Mouse (Mus musculus) midbrain, embryonic 15.5 days (tissue): ENCODE results near the gene Rnf227. TPM values are rescaled to one million over a fixed set of nuclear protein-coding genes. Genes with fewer than 3 reads are reported as not detected.

ENCODE experiments used
- ATAC-seq: fragments of 200-750 bp; cut with Nextera tagmentation; replicated peaks from 2 replicates; pipeline ENCODE4 v1.8.0; 2017; ENCODE audit warnings: moderate TSS enrichment
- H3K27ac ChIP-seq: fragments of 300-500 bp; sonication (generic); 2 replicates; pipeline ENCODE4 v1.5.1; 2015; ENCODE audit warnings: mild to moderate bottlenecking, inconsistent platforms
- H3K27me3 ChIP-seq: fragments of 300-500 bp; sonication (generic); replicated peaks from 2 replicates; pipeline ENCODE4 v1.6.1; 2015; ENCODE audit warnings: inconsistent platforms
- H3K36me3 ChIP-seq: fragments of 300-500 bp; sonication (generic); replicated peaks from 2 replicates; pipeline ENCODE4 v1.6.1; 2015; ENCODE audit warnings: inconsistent platforms
- H3K4me1 ChIP-seq: fragments of 300-500 bp; sonication (generic); 2 replicates; pipeline ENCODE4 v1.6.1; 2015; ENCODE audit warnings: inconsistent platforms
- H3K4me2 ChIP-seq: fragments of 300-500 bp; sonication (generic); 2 replicates; pipeline ENCODE4 v1.6.1; 2015; ENCODE audit warnings: inconsistent platforms, mild to moderate bottlenecking, moderate library complexity
- H3K4me3 ChIP-seq: fragments of 300-500 bp; sonication (generic); 2 replicates; pipeline ENCODE4 v1.5.1; 2015; ENCODE audit warnings: mild to moderate bottlenecking, inconsistent platforms
- H3K9ac ChIP-seq: fragments of 300-500 bp; sonication (generic); 2 replicates; pipeline ENCODE4 v1.6.1; 2015; ENCODE audit warnings: mild to moderate bottlenecking, inconsistent platforms
- H3K9me3 ChIP-seq: fragments of 300-500 bp; sonication (generic); 2 replicates; pipeline ENCODE4 v1.6.1; 2016; ENCODE audit warnings: inconsistent platforms
- WGBS: fragments of 180-500 bp; shearing (Covaris S2); methylation state at CpG from one replicate; pipeline ENCODE4 v1.1.7; 2015; ENCODE audit warnings: mixed read lengths; 5-methylcytosine and 5-hydroxymethylcytosine counted together
- polyA plus RNA-seq: library from polyadenylated mRNA; unstranded; fragments of >200 nt; fragmentation: Nextera tagmentation; extraction: Ambion mirVana; gene quantifications from 2 replicates; pipeline ENCODE4 v1.2.1, GENCODE M21; 2015

The Rnf227 gene
- polyA plus RNA-seq, 1 experiment from 2014 or later = 308 TPM

DNA sequence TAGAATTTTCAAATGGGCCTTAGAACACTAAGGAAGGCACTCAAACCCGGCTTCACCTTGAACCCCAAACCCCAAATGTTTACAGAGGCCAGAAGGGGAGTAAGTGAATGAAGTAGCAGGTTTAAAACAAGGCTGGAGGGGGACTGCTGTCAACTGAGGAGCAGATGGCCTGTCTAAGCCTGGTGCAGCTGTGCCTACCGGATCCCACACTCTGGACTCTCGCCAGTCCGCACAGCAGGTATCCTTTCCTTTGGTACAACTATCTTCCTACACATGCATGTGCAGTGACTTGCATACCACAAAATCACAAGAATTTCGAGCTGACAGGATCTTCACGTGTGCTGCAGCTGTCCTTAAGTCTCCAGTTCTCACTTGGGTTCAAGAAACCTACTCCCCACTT is 18.3 kb upstream of the Rnf227 start:
- no peaks in the 10 kb centered on the region for H3K9me3 ChIP-seq
- H3K4me1 ChIP-seq = peaks cover 49% of the 10 kb centered on the region
- peak overlapping the region; percentile 56; the same call in 1 of the 2 replicates for H3K9ac ChIP-seq
- no peak overlapping the region for H3K27ac ChIP-seq
- no peaks in the 10 kb centered on the region for H3K27me3 ChIP-seq
- peak overlapping the region; percentile 57 for H3K4me2 ChIP-seq
- peak overlapping the region; percentile 54 for H3K4me3 ChIP-seq
- 59% methylated on average over 6 of the region's 6 CpGs for WGBS
- no peak for ATAC-seq
- peaks cover 13% of the 10 kb centered on the region; the same call in 1 of the 2 replicates for H3K36me3 ChIP-seq

DNA sequence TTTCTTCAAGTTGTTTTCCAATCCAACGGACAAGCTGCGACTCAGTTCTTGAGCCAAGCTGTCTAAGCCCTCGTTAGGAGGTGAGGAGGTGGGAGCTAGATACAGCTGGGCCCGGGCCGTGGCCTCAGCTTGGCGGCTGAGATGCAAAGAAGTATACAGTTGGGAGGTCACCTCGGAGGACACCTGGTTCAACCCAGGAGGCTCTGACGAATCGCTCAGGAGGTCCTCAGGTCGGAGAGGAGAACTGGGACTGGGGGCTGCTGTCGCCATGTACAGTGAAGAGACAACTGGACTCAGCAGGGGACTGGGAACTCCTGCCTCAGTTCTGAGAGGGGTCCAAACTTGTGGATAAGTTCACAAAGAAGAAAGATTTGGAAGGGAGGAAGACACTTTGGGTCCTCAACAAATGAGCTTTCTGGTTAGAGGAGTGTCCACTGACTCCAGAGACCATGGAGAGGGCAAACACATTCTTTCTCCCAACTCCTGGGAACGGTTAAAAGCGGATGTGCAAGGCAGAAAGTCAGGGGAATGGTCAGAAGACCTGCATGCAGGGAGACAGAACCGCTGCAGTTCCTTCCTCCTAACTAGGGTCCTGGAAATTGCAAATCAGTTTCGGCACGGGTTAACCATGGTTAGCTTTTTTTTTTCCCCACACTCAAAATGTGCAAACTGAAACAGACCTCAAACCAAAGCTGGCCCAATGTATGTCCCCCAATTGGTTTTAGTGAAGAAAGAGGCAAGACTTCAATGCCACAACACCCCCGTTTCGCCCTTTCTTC is 17.4 kb upstream of the Rnf227 start:
- Histone ChIP-seq H3K4me1 (peaks cover 54% of the 10 kb centered on the region), H3K9ac (peak overlapping the region; percentile 56)

DNA sequence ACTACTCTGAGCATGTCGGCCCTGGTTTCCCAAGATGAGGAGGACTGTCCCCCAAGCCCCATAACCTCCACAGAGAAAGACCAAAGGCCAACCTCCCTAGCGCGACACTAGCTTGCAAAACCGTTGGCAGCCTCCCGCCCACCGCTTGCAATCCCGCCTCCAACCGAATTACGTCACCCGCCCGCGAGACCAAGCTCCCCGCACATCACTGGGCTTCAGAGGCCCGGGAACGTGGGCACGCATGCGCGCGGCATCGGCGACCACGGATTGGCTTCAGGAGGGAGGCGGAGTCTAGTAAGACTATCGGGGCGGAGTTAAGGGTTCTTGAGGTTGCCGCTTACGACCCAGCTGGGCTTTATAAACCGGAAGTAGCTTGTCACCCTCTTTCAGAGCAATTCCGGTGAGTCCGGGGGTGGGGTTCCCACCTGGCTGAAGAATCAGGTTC is 16.6 kb upstream of the Rnf227 start, which contains the start of the genes Cntrob and Trappc1:
Cntrob (minus strand) TSS at position 109 of the 445 bp plus-strand sequence.
Trappc1 (plus strand) TSS at position 314 of the 445 bp plus-strand sequence.
- Histone ChIP-seq H3K9me3 (no peaks in the 10 kb centered on the region), H3K4me3 (peak within 1 kb of the TSS; percentile 54), H3K27me3 (no peaks in the 10 kb centered on the region), H3K36me3 (peaks cover 8% of the 10 kb centered on the region; the same call in 1 of the 2 replicates), H3K9ac (peak within 1 kb of the TSS; percentile 66), H3K27ac (peak within 1 kb of the TSS; percentile 85), H3K4me1 (peaks cover 54% of the 10 kb centered on the region), H3K4me2 (peak within 1 kb of the TSS; percentile 84)
- ATAC-seq = peak; percentile 95
- 0% methylated on average over 30 of the region's 30 CpGs for WGBS

More for the DNA sequence above, 17.4 kb upstream of the Rnf227 start:
- peak overlapping the region; percentile 85 for H3K27ac ChIP-seq
- ATAC-seq = no peak
- peak overlapping the region; percentile 57 for H3K4me2 ChIP-seq
- no peaks in the 10 kb centered on the region for H3K27me3 ChIP-seq
- 18% methylated on average over 18 of the region's 18 CpGs for WGBS
- H3K4me3 ChIP-seq = peak overlapping the region; percentile 54
- peaks cover 13% of the 10 kb centered on the region; the same call in 1 of the 2 replicates for H3K36me3 ChIP-seq
- H3K9me3 ChIP-seq = no peaks in the 10 kb centered on the region

DNA sequence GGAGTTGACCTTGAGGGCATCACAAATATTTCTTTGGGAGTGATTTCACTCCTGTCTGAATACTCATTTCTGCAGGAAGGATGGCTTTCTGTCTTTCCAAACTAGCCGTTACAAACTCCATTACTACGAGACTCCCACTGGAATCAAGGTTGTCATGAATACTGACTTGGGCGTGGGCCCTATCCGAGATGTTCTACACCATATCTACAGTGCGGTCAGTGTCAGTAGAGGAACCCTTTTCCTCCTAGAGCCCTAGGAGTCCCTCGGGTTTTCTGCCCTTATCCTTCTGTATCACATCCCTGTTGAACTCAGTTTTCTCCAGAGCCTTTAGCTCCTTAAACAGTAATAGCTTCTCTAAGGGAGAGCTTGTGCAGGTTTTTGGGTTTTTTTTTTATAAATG is 15.5 kb upstream of the Rnf227 start:
- H3K9me3 ChIP-seq = no peaks in the 10 kb centered on the region
- no peaks in the 10 kb centered on the region for H3K36me3 ChIP-seq
- ATAC-seq = no peak
- H3K27me3 ChIP-seq = no peaks in the 10 kb centered on the region
- no peak overlapping the region for H3K27ac ChIP-seq
- H3K4me3 ChIP-seq = peak overlapping the region; percentile 54
- H3K4me2 ChIP-seq = peak overlapping the region; percentile 84
- 87% methylated on average over 6 of the region's 6 CpGs for WGBS
- H3K9ac ChIP-seq = peak overlapping the region; percentile 66
- peaks cover 54% of the 10 kb centered on the region for H3K4me1 ChIP-seq

DNA sequence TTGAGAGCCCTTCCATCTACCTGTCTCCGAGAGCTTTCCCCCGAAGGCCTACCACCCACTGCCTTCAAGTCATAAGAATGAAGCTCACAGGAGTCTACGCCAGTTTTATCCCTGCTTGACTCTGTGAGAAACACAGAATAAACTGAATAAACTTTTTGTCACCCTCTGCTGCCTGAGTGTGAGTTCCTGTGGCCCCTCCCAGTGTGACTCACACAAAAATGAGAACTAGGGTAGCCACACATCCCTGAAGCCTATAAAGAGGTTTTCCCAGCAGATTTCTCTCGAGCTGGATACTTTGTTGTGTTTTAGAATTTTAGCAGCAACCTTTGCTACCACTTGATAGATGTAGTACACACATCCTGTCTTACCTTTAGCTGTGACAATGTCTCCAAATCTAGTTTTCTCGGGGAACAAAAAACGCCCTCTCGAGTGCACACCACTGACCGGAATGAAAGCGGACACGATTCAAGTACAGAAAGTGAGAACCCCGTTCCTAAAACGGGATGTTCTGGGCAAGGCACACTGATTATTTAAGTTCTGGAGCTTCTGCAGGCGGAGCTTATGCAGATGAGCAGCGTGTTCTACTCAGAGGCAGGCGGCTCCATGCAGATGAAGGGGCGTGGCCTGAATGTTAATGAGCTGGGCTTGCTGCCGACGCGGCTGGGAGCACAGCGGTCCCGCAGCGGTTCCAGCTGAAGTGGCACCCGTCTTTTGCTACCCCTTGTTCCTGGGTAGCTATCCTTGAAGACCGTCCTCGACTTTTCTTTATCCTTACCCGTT is 14.4 kb upstream of the Rnf227 start, which contains the start of gene Kcnab3:
Kcnab3 (plus strand) TSS at position 631 of the 780 bp plus-strand sequence.
- H3K27me3 ChIP-seq = no peaks in the 10 kb centered on the region
- peak within 1 kb of the TSS; percentile 51 for H3K4me3 ChIP-seq
- H3K27ac ChIP-seq = no peak within 1 kb of the TSS
- H3K4me1 ChIP-seq = peaks cover 54% of the 10 kb centered on the region
- peak within 1 kb of the TSS; percentile 94 for H3K4me2 ChIP-seq
- 11% methylated on average over 26 of the region's 26 CpGs for WGBS
- no peaks in the 10 kb centered on the region for H3K9me3 ChIP-seq
- peak; percentile 45; the same call in 1 of the 2 replicates for ATAC-seq
- no peaks in the 10 kb centered on the region for H3K36me3 ChIP-seq
- peak within 1 kb of the TSS; percentile 60 for H3K9ac ChIP-seq

DNA sequence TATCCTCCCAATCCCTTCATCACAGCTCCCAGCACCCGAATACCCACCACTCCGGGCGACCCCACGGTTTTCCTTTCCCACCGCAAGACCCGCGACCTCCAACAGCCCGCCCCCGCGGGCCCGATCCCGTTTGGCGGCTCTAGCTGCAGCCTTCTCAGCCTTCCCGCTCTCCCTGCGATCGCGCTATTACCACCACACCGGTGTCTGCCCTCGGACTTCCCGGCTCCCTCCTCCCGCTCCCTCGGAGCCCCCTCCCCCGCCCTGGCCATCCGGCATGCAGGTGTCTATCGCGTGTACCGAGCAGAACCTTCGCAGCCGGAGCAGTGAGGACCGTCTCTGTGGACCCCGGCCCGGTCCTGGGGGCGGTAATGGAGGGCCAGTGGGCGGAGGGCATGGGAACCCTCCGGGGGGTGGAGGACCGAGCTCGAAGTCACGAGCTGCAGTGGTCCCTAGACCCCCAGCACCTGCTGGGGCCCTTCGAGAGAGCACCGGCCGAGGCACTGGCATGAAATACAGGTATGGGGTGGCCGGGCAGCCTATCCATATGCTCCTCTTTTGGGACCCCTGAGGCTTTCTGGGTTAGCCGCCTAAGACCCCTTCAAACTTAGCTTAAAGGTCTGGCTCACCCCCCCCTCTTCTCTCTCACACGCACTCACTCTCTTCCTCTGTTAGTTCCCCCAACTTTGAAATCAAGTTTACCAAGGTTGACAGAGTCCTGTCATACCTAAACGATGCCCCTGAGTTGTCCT is 13.7 kb upstream of the Rnf227 start:
- Histone ChIP-seq H3K27ac (no peak overlapping the region), H3K27me3 (no peaks in the 10 kb centered on the region), H3K4me3 (peak overlapping the region; percentile 51), H3K9ac (peak overlapping the region; percentile 60), H3K4me1 (peaks cover 54% of the 10 kb centered on the region), H3K4me2 (peak overlapping the region; percentile 94), H3K9me3 (no peaks in the 10 kb centered on the region), H3K36me3 (no peaks in the 10 kb centered on the region)
- 0 out of 2 replicates have a peak, but pooled peaks have one; percentile 15 for ATAC-seq
- 1% methylated on average over 45 of the region's 45 CpGs for WGBS

DNA sequence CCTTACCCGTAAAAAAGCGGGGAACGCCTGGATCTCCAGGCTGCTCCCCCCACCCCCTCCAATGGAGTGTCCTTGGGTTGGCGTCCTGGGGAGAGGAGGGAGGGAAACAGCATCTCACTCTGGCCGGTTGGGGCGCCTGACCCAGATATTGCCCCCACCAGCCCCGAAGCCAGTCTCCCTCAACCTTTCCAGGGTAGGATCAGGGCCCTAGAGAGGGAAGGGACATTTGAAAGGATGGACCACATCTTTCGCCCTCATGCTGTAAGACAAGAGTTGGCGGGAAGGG is 13.2 kb upstream of the Rnf227 start:
- peak overlapping the region; percentile 94 for H3K4me2 ChIP-seq
- no peaks in the 10 kb centered on the region for H3K36me3 ChIP-seq
- H3K4me1 ChIP-seq = peaks cover 51% of the 10 kb centered on the region
- H3K4me3 ChIP-seq = peak overlapping the region; percentile 51; the same call in 1 of the 2 replicates
- H3K27ac ChIP-seq = no peak overlapping the region
- no peaks in the 10 kb centered on the region for H3K9me3 ChIP-seq
- no peaks in the 10 kb centered on the region for H3K27me3 ChIP-seq
- WGBS = 15% methylated on average over 9 of the region's 9 CpGs
- no peak overlapping the region for H3K9ac ChIP-seq
- no peak for ATAC-seq

DNA sequence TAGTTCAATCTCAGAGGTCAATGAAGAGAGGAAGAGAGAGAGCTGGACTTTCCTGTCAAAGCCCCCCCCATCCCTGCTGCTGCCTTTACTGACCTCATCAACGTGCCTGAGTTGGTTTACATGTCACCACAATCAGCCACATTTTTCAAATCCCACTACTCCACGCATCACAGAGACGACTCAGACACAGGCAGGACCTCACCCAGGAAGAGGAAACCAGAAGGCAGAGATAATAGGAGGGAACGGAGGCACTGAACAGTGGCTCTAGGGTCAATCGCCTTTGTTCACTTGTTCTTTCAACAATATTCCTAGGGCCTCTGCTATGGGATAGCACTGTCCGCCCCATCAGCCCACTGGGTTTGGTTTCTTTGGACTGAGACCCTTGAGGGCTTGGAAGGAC is 12.6 kb upstream of the Rnf227 start:
- Histone ChIP-seq H3K9me3 (no peaks in the 10 kb centered on the region), H3K4me2 (no peak overlapping the region), H3K27ac (no peak overlapping the region), H3K4me1 (peaks cover 51% of the 10 kb centered on the region), H3K36me3 (no peaks in the 10 kb centered on the region), H3K27me3 (no peaks in the 10 kb centered on the region), H3K9ac (no peak overlapping the region), H3K4me3 (no peak overlapping the region)
- ATAC-seq = no peak
- 58% methylated on average over 6 of the region's 6 CpGs for WGBS

DNA sequence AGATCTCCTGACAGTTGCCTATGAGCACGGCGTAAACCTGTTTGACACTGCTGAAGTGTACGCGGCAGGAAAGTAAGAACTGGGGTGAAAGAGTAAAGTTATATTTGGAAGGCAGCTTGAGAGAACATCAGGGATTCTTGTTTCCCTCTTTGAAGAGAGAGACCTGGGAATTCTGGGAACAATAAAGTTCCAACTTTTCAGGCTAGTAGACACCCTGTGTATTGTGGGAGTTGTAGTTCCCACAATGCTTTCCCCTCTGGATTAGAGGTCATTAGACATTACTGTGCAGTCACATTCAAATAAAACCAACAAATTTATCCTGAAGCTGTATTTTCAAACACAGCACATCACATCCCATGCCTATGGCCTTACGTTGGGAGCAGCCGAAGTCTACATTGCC is 11.7 kb upstream of the Rnf227 start:
- Histone ChIP-seq H3K4me1 (peaks cover 51% of the 10 kb centered on the region), H3K4me2 (no peak overlapping the region), H3K27ac (no peak overlapping the region), H3K36me3 (no peaks in the 10 kb centered on the region), H3K9me3 (no peaks in the 10 kb centered on the region), H3K27me3 (no peaks in the 10 kb centered on the region), H3K4me3 (no peak overlapping the region), H3K9ac (no peak overlapping the region)
- 93% methylated on average over 6 of the region's 6 CpGs for WGBS
- no peak for ATAC-seq

DNA sequence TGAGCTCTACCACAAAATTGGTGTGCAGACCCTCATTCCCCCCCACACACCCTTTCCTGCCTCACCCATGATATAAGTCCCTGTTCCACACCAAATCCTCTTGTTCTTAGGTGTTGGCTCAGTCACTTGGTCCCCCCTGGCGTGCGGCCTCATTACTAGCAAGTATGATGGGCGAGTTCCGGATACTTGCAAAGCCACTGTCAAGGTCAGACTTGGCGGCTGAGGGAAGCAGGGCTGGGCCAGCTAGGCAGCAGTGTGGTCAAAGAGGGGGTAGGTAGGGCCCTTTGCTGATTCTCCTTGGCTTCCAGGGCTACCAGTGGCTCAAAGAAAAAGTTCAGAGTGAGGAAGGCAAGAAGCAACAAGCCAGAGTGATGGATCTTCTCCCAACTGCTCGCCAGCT is 9.1 kb upstream of the Rnf227 start:
- Histone ChIP-seq H3K4me1 (peaks cover 31% of the 10 kb centered on the region), H3K27ac (no peak overlapping the region), H3K9ac (no peak overlapping the region), H3K27me3 (no peaks in the 10 kb centered on the region; the same call in 1 of the 2 replicates), H3K4me2 (peak overlapping the region; percentile 63), H3K4me3 (no peak overlapping the region), H3K36me3 (no peaks in the 10 kb centered on the region), H3K9me3 (no peaks in the 10 kb centered on the region)
- ATAC-seq = no peak
- 97% methylated on average over 6 of the region's 6 CpGs for WGBS

DNA sequence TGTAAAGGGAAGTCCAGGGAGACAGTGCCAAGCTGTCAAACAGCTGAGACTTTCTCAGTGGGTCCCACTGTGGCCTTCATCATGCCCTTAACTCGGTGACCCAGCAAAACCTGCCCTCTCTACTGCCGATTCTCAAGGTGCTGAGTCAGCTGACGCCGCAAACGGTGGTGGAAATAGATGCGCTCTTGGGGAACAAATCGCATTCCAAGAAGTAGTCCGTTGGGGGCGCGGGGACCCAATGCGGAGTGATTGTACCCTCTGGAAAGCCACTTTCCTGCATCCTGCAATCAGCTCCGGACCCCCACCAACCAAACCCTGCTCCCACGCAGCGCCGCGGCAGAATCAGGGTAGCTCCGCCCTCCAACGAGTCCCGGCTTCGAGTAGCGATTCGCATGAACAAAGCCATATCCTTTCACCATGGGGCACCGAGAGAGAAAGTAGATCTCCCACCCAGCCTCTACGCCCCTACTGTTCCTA is 8.3 kb upstream of the Rnf227 start:
- Histone ChIP-seq H3K36me3 (no peaks in the 10 kb centered on the region), H3K4me3 (peak overlapping the region; percentile 42), H3K9me3 (no peaks in the 10 kb centered on the region), H3K4me1 (peaks cover 24% of the 10 kb centered on the region), H3K9ac (peak overlapping the region; percentile 55), H3K4me2 (peak overlapping the region; percentile 63), H3K27me3 (no peaks in the 10 kb centered on the region; the same call in 1 of the 2 replicates), H3K27ac (peak overlapping the region; percentile 84)
- ATAC-seq = peak; percentile 78
- under 1% methylated on average over 24 of the region's 24 CpGs for WGBS
